Mouse (Mus musculus): ENCODE results near the gene Acly.

DNA sequence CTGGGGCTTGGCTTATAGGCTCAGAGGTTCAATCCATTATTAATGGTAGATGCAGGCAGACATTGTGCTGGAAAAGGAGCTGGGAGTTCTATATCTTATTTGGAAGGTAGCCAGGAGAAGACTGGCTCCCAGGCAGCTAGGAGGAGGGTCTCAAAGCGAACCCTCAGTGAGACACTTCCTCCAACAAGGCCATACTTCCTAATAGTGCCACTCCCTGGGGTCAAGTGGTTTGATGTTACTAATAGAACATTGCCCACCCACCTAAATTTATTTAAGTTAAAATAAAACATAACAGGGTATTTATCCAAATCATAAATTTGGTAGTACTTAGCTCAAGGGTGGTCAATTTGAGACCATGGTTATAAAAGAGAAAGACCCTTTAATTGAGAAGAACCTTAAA, 62.0 kb downstream of the Acly start:
- no peak for TF ChIP-seq POLR2A (IDR thresholded peaks at IDR 0.05; ENCODE audit: borderline replicate concordance, low read depth, low read length)
- TF ChIP-seq CTCF (IDR thresholded peaks at IDR 0.05; ENCODE audit: low read depth, low read length): no peak
